In the genomic region with DNA sequence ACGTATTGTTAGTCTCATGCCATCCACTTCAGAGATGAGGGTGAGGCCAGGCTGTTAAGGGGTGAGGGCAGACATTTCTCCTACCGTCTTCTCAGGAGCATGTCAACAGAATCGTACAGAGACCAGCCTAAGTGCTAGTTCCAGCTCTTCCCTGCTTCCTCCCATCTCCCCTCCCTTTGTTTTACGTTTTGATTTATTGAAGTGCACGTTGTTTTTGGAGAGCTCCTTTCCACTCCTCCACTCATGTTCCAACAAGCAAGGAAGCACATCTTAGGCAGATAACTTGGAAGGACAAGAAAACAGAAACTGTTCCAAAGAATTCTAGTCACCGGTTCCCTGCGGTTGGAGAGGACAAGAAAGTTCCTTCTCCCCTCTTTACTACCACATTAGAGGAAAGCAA, we compare ENCODE assay signal across 20 mouse cellular contexts. TPM values are rescaled to one million over a fixed set of nuclear protein-coding genes. Genes with fewer than 3 reads are reported as not detected.
DNase-seq lines count a peak whose midpoint lies in the region; ATAC-seq and TF ChIP-seq lines count a peak whose summit lies in the region.
"Had no signal": no experiment of that assay in that cellular context is flagged by ENCODE, and none has a peak within 500 bp of the region (broad histone marks: within the 10 kb centered on the region; RNA-seq: fewer than 3 reads in every experiment).

No protein-coding gene starts in this region.

- no peak for DNase-seq in kidney, adult 2 months
- DNase-seq in kidney, postnatal 0 days (ENCODE audit: low spot score): peak; percentile 80
- no peak for DNase-seq in kidney, postnatal 10 days
- DNase-seq in cerebellum, adult 9-11 months: no peak
- DNase-seq: adrenal gland, adult 2 months; adrenal gland, postnatal 10 days; adrenal gland, postnatal 25 days; cerebellum, adult 11 months; cerebellum, adult 18-20 months; cerebellum, adult 8-10 months; cerebellum, postnatal 10 days; cerebellum, postnatal 25 days had no signal

- TF ChIP-seq CTCF in kidney, adult 2 months (conservative IDR thresholded peaks at IDR 0.05; ENCODE audit: insufficient read depth, insufficient read length, low read depth, low read length): no peak
- no peak for TF ChIP-seq CTCF in kidney, postnatal 0 days (IDR thresholded peaks at IDR 0.05; ENCODE audit: low read depth)

- no peak overlapping the region for H3K4me3 ChIP-seq in kidney, embryonic 15.5 days (replicated peaks)
- H3K4me3 ChIP-seq in kidney, adult 2 months (ENCODE audit: insufficient read depth, low read depth, low read length): no peak overlapping the region
- H3K4me3 ChIP-seq in kidney, postnatal 0 days (replicated peaks; ENCODE audit: low read depth, low read length): no peak overlapping the region
- H3K4me3 ChIP-seq: embryonic facial prominence, embryonic 10.5 days; embryonic facial prominence, embryonic 12.5 days; forebrain, embryonic 10.5 days; forebrain, embryonic 12.5 days had no signal

- no peaks in the 10 kb centered on the region for H3K9me3 ChIP-seq in kidney, embryonic 15.5 days (replicated peaks)
- H3K9me3 ChIP-seq in kidney, postnatal 0 days (replicated peaks; ENCODE audit: low read length): no peaks in the 10 kb centered on the region
- H3K9me3 ChIP-seq: embryonic facial prominence, embryonic 10.5 days; embryonic facial prominence, embryonic 12.5 days; forebrain, embryonic 10.5 days; forebrain, embryonic 12.5 days had no signal

- H3K27me3 ChIP-seq in kidney, embryonic 15.5 days: no peaks in the 10 kb centered on the region
- no peaks in the 10 kb centered on the region; the same call in 1 of the 2 replicates for H3K27me3 ChIP-seq in kidney, adult 2 months (replicated peaks; ENCODE audit: control insufficient read depth, insufficient read depth, low read length)
- no peaks in the 10 kb centered on the region for H3K27me3 ChIP-seq in kidney, postnatal 0 days (ENCODE audit: insufficient read depth, low read length)
- H3K27me3 ChIP-seq: embryonic facial prominence, embryonic 12.5 days; forebrain, embryonic 12.5 days had no signal

- no peaks in the 10 kb centered on the region for H3K36me3 ChIP-seq in kidney, embryonic 15.5 days
- no peaks in the 10 kb centered on the region for H3K36me3 ChIP-seq in kidney, adult 2 months (ENCODE audit: control insufficient read depth, insufficient read depth, low read length)
- no peaks in the 10 kb centered on the region for H3K36me3 ChIP-seq in kidney, postnatal 0 days (ENCODE audit: insufficient read depth, low read length)
- H3K36me3 ChIP-seq: embryonic facial prominence, embryonic 10.5 days; embryonic facial prominence, embryonic 12.5 days; forebrain, embryonic 10.5 days; forebrain, embryonic 12.5 days had no signal

- H3K4me1 ChIP-seq in kidney, embryonic 15.5 days: peaks cover 12% of the 10 kb centered on the region
- no peaks in the 10 kb centered on the region for H3K4me1 ChIP-seq in kidney, adult 2 months (ENCODE audit: control insufficient read depth, insufficient read depth, low read length)
- no peaks in the 10 kb centered on the region for H3K4me1 ChIP-seq in kidney, postnatal 0 days (replicated peaks; ENCODE audit: insufficient read depth, low read length)
- H3K4me1 ChIP-seq: forebrain, embryonic 10.5 days; forebrain, embryonic 12.5 days had no signal

- no peak for TF ChIP-seq POLR2A in kidney, adult 2 months (IDR thresholded peaks at IDR 0.05; ENCODE audit: low read depth, low read length)

- H3K9ac ChIP-seq in kidney, embryonic 15.5 days: no peak overlapping the region
- no peak overlapping the region for H3K9ac ChIP-seq in kidney, postnatal 0 days (ENCODE audit: low read depth, low read length)
- H3K9ac ChIP-seq: embryonic facial prominence, embryonic 12.5 days; forebrain, embryonic 12.5 days had no signal

- WGBS in kidney, embryonic 15.5 days: 11% methylated on average over 7 of the region's 7 CpGs
- 14% methylated on average over 7 of the region's 7 CpGs for WGBS in kidney, adult 2 months
- WGBS in kidney, postnatal 0 days: 9% methylated on average over 7 of the region's 7 CpGs

- peak overlapping the region; percentile 26; the same call in 1 of the 2 replicates for H3K4me2 ChIP-seq in kidney, embryonic 15.5 days
- H3K4me2 ChIP-seq in kidney, postnatal 0 days (ENCODE audit: low read length): no peak overlapping the region; the same call in 1 of the 2 replicates
- H3K4me2 ChIP-seq: embryonic facial prominence, embryonic 12.5 days; forebrain, embryonic 12.5 days had no signal

- ATAC-seq in kidney, embryonic 15.5 days (replicated peaks; ENCODE audit: low FRiP score): 0 out of 2 replicates have a peak, but pooled peaks have one; percentile 36
- no peak for ATAC-seq in kidney, postnatal 0 days (replicated peaks; ENCODE audit: low FRiP score, low read depth)
- ATAC-seq: forebrain, embryonic 14.5 days; forebrain, embryonic 16.5 days had no signal

- H3K27ac ChIP-seq in kidney, embryonic 15.5 days: peak overlapping the region; percentile 15; the same call in 1 of the 2 replicates
- H3K27ac ChIP-seq in kidney, adult 2 months (ENCODE audit: insufficient read depth, low read depth, low read length): no peak overlapping the region
- H3K27ac ChIP-seq in kidney, postnatal 0 days: no peak overlapping the region
- H3K27ac ChIP-seq: embryonic facial prominence, embryonic 10.5 days; embryonic facial prominence, embryonic 12.5 days; forebrain, embryonic 10.5 days; forebrain, embryonic 12.5 days had no signal

RNA-seq across cellular contexts. Expression of gene Moxd1, which starts 52.9 kb away (rescaled TPM):
- polyA plus RNA-seq in kidney, embryonic 15.5 days (2015; fragmentation: Nextera tagmentation; extraction: Ambion mirVana): 21.4 and 26.1 TPM in 2 replicates
- polyA plus RNA-seq in kidney, adult 2 months (2012; rRNA removed): 0.06 and 0.23 TPM in 2 replicates
- polyA plus RNA-seq in kidney, postnatal 0 days (2015; fragmentation: Nextera tagmentation; extraction: Ambion mirVana): 12.0 and 12.4 TPM in 2 replicates
- polyA plus RNA-seq: C2C12 had no signal

Comparison
In these comparisons a context has a peak if more than half of its experiments do, and no peak if none do; other contexts are left out.
1. RNA of gene Moxd1, which starts 52.9 kb away (polyA plus RNA-seq): 21.4 to 26.1 TPM in kidney, embryonic 15.5 days and 12.0 to 12.4 TPM in kidney, postnatal 0 days; 0.06 to 0.23 TPM in kidney, adult 2 months; every median in the first group is over 10 times any median in the second.